Mouse (Mus musculus) CH12.LX (cell line): ENCODE measurements around the gene Zg16. TPM values are rescaled to one million over a fixed set of nuclear protein-coding genes. Genes with fewer than 3 reads are reported as not detected.

Experiments
- DNase-seq: peaks from one replicate; pipeline ENCODE4 v3.0.0-alpha.2; 2013; ENCODE audit errors: extremely low read depth
- H3K27ac ChIP-seq: 2 replicates; pipeline ENCODE4 v1.5.1; 2012; ENCODE audit warnings: low read depth, mild to moderate bottlenecking, control low read depth, moderate library complexity; ENCODE audit not compliant: insufficient read depth
- H3K27me3 ChIP-seq: replicated peaks from 2 replicates; pipeline ENCODE3; 2012; ENCODE audit warnings: inconsistent platforms
- H3K36me3 ChIP-seq, 2 experiments: replicated peaks in 1 of 2; 2 replicates each; pipeline versions ENCODE3 to v1.6.1; 2012; ENCODE audit warnings: inconsistent platforms in 1 of 2, low read length in 1 of 2, mild to moderate bottlenecking in 1 of 2, mixed read lengths in 1 of 2, moderate library complexity in 1 of 2; ENCODE audit not compliant: control insufficient read depth in 1 of 2, insufficient read depth in 1 of 2
- H3K4me1 ChIP-seq, 2 experiments: 2 replicates each; pipeline ENCODE4 v1.6.1; 2012; ENCODE audit warnings: inconsistent platforms in 1 of 2, moderate library complexity in 1 of 2; ENCODE audit not compliant: insufficient read depth in 2 of 2, control insufficient read depth in 1 of 2
- H3K4me2 ChIP-seq: 2 replicates; pipeline ENCODE4 v1.6.1; 2012; ENCODE audit warnings: low read depth, mild to moderate bottlenecking, control low read depth; ENCODE audit not compliant: poor library complexity, insufficient read depth, severe bottlenecking
- H3K4me3 ChIP-seq, 3 experiments: fragments of 150-350 bp in 1 of 3; sonication (generic) in 1 of 3; replicated peaks in 1 of 3; 2 replicates each; pipeline versions ENCODE3 to v1.5.1; 2011 to 2012; ENCODE audit warnings: low read depth in 2 of 3, low read length in 2 of 3, mild to moderate bottlenecking in 2 of 3, moderate library complexity in 2 of 3, control low read depth in 1 of 3, improper control_type of control experiment in 1 of 3, inconsistent platforms in 1 of 3, mixed read lengths in 1 of 3; ENCODE audit not compliant: poor library complexity in 1 of 3
- H3K79me2 ChIP-seq: replicated peaks from 2 replicates; pipeline ENCODE4 v1.6.1; 2012; ENCODE audit warnings: mild to moderate bottlenecking, moderate library complexity; ENCODE audit not compliant: control insufficient read depth, poor library complexity, insufficient read depth, severe bottlenecking; ENCODE audit errors: extremely low read depth
- H3K9ac ChIP-seq: 2 replicates; pipeline ENCODE4 v1.6.1; 2012; ENCODE audit warnings: low read depth, mild to moderate bottlenecking, control low read depth, moderate library complexity; ENCODE audit not compliant: insufficient read depth
- H3K9me3 ChIP-seq: replicated peaks from 2 replicates; pipeline ENCODE3; 2012; ENCODE audit warnings: low read length, inconsistent platforms, mixed read lengths
- BHLHE40 ChIP-seq: IDR thresholded peaks from 2 replicates; pipeline ENCODE4 v1.6.1; 2011; ENCODE audit warnings: mild to moderate bottlenecking, low read depth, low read length, improper control_type of control experiment
- CHD1 ChIP-seq: IDR thresholded peaks from 2 replicates; pipeline ENCODE4 v1.6.1; 2012; ENCODE audit warnings: low read depth, low read length, improper control_type of control experiment, inconsistent platforms
- E2F4 ChIP-seq: IDR thresholded peaks from 2 replicates; pipeline ENCODE4 v1.6.1; 2011; ENCODE audit warnings: low read depth, low read length, improper control_type of control experiment; ENCODE audit not compliant: insufficient replicate concordance
- ELF1 ChIP-seq: IDR thresholded peaks from 2 replicates; pipeline ENCODE4 v1.6.1; 2014; ENCODE audit warnings: low read depth, mild to moderate bottlenecking, inconsistent platforms, low read length, improper control_type of control experiment
- ETS1 ChIP-seq: conservative IDR thresholded peaks from 2 replicates; pipeline ENCODE4 v1.6.1; 2012; ENCODE audit warnings: low read depth, mild to moderate bottlenecking, inconsistent platforms, low read length, improper control_type of control experiment, moderate library complexity
- GABPA ChIP-seq: IDR thresholded peaks from 2 replicates; pipeline ENCODE4 v1.6.1; 2012; ENCODE audit warnings: low read depth, low read length, improper control_type of control experiment, inconsistent platforms; ENCODE audit not compliant: insufficient replicate concordance
- IRF4 ChIP-seq: IDR thresholded peaks from 2 replicates; pipeline ENCODE4 v1.6.1; 2014; ENCODE audit warnings: low read depth, mild to moderate bottlenecking, inconsistent platforms, low read length, improper control_type of control experiment
- JUN ChIP-seq: IDR thresholded peaks from 2 replicates; pipeline ENCODE4 v1.6.1; 2011; ENCODE audit warnings: low read depth, mild to moderate bottlenecking, low read length, improper control_type of control experiment, moderate library complexity; ENCODE audit not compliant: insufficient read depth
- KAT2A ChIP-seq: IDR thresholded peaks from 2 replicates; pipeline ENCODE4 v1.6.1; 2012; ENCODE audit warnings: low read length, improper control_type of control experiment, inconsistent platforms; ENCODE audit not compliant: insufficient replicate concordance
- MAFK ChIP-seq: IDR thresholded peaks from 2 replicates; pipeline ENCODE4 v1.6.1; 2011; ENCODE audit warnings: low read length, improper control_type of control experiment; ENCODE audit not compliant: insufficient replicate concordance
- MAX ChIP-seq: IDR thresholded peaks from 2 replicates; pipeline ENCODE4 v1.6.1; 2011; ENCODE audit warnings: low read length, improper control_type of control experiment
- MAZ ChIP-seq: IDR thresholded peaks from 2 replicates; pipeline ENCODE4 v1.6.1; 2012; ENCODE audit warnings: low read depth, mild to moderate bottlenecking, inconsistent platforms, low read length, improper control_type of control experiment, moderate library complexity
- MEF2A ChIP-seq: IDR thresholded peaks from 2 replicates; pipeline ENCODE4 v1.6.1; 2014; ENCODE audit warnings: low read depth, mild to moderate bottlenecking, inconsistent platforms, low read length, improper control_type of control experiment, borderline replicate concordance
- MXI1 ChIP-seq: IDR thresholded peaks from 2 replicates; pipeline ENCODE4 v1.6.1; 2011; ENCODE audit warnings: mild to moderate bottlenecking, low read depth, low read length, improper control_type of control experiment
- MYC ChIP-seq: IDR thresholded peaks from 2 replicates; pipeline ENCODE4 v1.6.1; 2011; ENCODE audit warnings: low read depth, mild to moderate bottlenecking, improper control_type of control experiment, low read length
- NELFE ChIP-seq: IDR thresholded peaks from 2 replicates; pipeline ENCODE4 v1.6.1; 2011; ENCODE audit warnings: low read depth, low read length, improper control_type of control experiment
- PAX5 ChIP-seq: IDR thresholded peaks from 2 replicates; pipeline ENCODE4 v1.6.1; 2012; ENCODE audit warnings: low read length, inconsistent platforms, mixed read lengths
- POLR2A ChIP-seq: IDR thresholded peaks from 2 replicates; pipeline ENCODE4 v1.6.1; 2011; ENCODE audit warnings: low read depth, mild to moderate bottlenecking, improper control_type of control experiment, low read length
- POLR2AphosphoS2 ChIP-seq: IDR thresholded peaks from 2 replicates; pipeline ENCODE4 v1.6.1; 2011; ENCODE audit warnings: low read depth, low read length, improper control_type of control experiment
- RCOR1 ChIP-seq: conservative IDR thresholded peaks from 2 replicates; pipeline ENCODE4 v1.6.1; 2012; ENCODE audit warnings: low read depth, mild to moderate bottlenecking, inconsistent platforms, low read length, improper control_type of control experiment
- SIN3A ChIP-seq: IDR thresholded peaks from 2 replicates; pipeline ENCODE4 v1.6.1; 2012; ENCODE audit warnings: low read length, improper control_type of control experiment, inconsistent platforms
- SMC3 ChIP-seq: IDR thresholded peaks from 2 replicates; pipeline ENCODE4 v1.6.1; 2011; ENCODE audit warnings: low read depth, low read length, improper control_type of control experiment
- TBP ChIP-seq: conservative IDR thresholded peaks from 2 replicates; pipeline ENCODE4 v1.6.1; 2011; ENCODE audit warnings: low read depth, low read length, improper control_type of control experiment
- TCF12 ChIP-seq: IDR thresholded peaks from 2 replicates; pipeline ENCODE4 v1.6.1; 2014; ENCODE audit warnings: low read depth, mild to moderate bottlenecking, inconsistent platforms, low read length, improper control_type of control experiment
- UBTF ChIP-seq: IDR thresholded peaks from 2 replicates; pipeline ENCODE4 v1.6.1; 2012; ENCODE audit warnings: low read depth, mild to moderate bottlenecking, inconsistent platforms, low read length, improper control_type of control experiment, moderate library complexity
- USF1 ChIP-seq: IDR thresholded peaks from 2 replicates; pipeline ENCODE4 v1.6.1; 2014; ENCODE audit warnings: low read depth, mild to moderate bottlenecking, inconsistent platforms, low read length, improper control_type of control experiment
- ZKSCAN1 ChIP-seq: IDR thresholded peaks from 2 replicates; pipeline ENCODE4 v1.6.1; 2012; ENCODE audit warnings: low read depth, inconsistent platforms, low read length, improper control_type of control experiment, borderline replicate concordance
- ZMIZ1 ChIP-seq: IDR thresholded peaks from 2 replicates; pipeline ENCODE4 v1.6.1; 2012; ENCODE audit warnings: low read depth, mild to moderate bottlenecking, inconsistent platforms, low read length, improper control_type of control experiment
- ZNF384 ChIP-seq: IDR thresholded peaks from 2 replicates; pipeline ENCODE4 v1.6.1; 2012; ENCODE audit warnings: low read depth, low read length, improper control_type of control experiment, inconsistent platforms
- dilution Hi-C: fragments of 300-500 bp; cut with MboI; formaldehyde crosslinking; loops from 2 replicates; pipeline ENCODE4 v1.14.3; 2020; ENCODE audit warnings: low sequenced_read_pairs; ENCODE audit not compliant: extremely low pct_unique_long_range_greater_than_20kb, extremely low pct_ligation_motif_present
- in situ Hi-C: fragments of 300-500 bp; cut with MboI; formaldehyde crosslinking; loops from 3 replicates; pipeline ENCODE4 v1.14.3; 2019; ENCODE audit warnings: low sequenced_read_pairs, low pct_ligation_motif_present, low pct_unique_long_range_greater_than_20kb, mixed read lengths
- polyA plus RNA-seq: library from polyadenylated mRNA; unstranded; fragments of >175 nt; gene quantifications from 2 replicates; pipeline ENCODE4 v1.2.1, GENCODE M21; 2012; ENCODE audit warnings: low read depth; ENCODE audit not compliant: insufficient read length
- total RNA-seq, 2 experiments: library from RNA; depleted of rRNA; stranded (reverse); fragments of 300-350 nt in 1 of 2; fragments of >200 nt in 1 of 2; gene quantifications; 2 replicates each; pipeline ENCODE4 v1.2.3; 2012 to 2014

Zg16 gene
- total and polyA plus RNA-seq, 3 experiments = not detected

DNA sequence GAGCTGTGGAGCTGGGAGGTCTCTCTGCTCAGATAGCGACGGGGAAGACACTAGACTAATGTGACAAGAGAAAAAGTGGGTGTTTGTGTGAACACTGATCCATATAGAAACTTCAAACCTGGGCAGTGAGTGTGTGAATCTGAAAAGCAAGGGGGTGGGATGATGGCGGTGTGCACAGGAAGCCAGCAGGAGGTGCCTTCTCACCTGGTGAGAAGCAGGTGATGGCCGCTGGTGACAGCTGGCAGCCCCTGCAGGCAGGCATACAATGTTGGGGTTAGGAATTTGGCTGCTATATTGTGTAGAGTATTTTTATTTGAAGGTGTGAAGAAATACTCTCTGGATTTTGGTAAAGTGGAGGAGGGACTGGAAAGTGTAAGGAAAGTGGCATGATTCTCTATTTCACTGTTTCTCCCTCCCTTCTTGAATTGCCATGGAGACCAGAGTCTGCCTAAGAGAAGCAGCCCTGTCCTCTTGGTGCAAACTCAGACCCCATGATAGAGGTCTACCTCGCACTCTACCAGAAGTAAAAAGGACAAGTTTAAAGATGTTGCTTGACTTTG, 32.0 kb downstream of the Zg16 start:
- H3K79me2 ChIP-seq = no peaks in the 10 kb centered on the region
- H3K4me2 ChIP-seq = no peak overlapping the region
- H3K27me3 ChIP-seq = peaks cover 3% of the 10 kb centered on the region
- no peaks in the 10 kb centered on the region for H3K36me3 ChIP-seq
- H3K9ac ChIP-seq = no peak overlapping the region
- no peak for DNase-seq
- no peak overlapping the region for H3K4me3 ChIP-seq
- H3K4me1 ChIP-seq = no peaks in the 10 kb centered on the region
- TF ChIP-seq ELF1 = no peak
- no peak for TF ChIP-seq TCF12
- no peak for TF ChIP-seq GABPA
- TF ChIP-seq IRF4 = no peak
- TF ChIP-seq USF1 = no peak
- TF ChIP-seq ZKSCAN1 = no peak
- TF ChIP-seq BHLHE40 = no peak
- no peak for TF ChIP-seq MAZ
- no peak for TF ChIP-seq SIN3A
- no peak for TF ChIP-seq MYC
- no peak for TF ChIP-seq POLR2AphosphoS2
- no peak for TF ChIP-seq UBTF
- no peak for TF ChIP-seq SMC3
- TF ChIP-seq NELFE = no peak
- no peak for TF ChIP-seq ZNF384
- no peak for TF ChIP-seq MAFK
- no peak for TF ChIP-seq CHD1
- H3K9me3 ChIP-seq = no peaks in the 10 kb centered on the region
- H3K27ac ChIP-seq = no peak overlapping the region
- dilution Hi-C loops (no loop called here), in situ Hi-C loops (no loop called here)

DNA sequence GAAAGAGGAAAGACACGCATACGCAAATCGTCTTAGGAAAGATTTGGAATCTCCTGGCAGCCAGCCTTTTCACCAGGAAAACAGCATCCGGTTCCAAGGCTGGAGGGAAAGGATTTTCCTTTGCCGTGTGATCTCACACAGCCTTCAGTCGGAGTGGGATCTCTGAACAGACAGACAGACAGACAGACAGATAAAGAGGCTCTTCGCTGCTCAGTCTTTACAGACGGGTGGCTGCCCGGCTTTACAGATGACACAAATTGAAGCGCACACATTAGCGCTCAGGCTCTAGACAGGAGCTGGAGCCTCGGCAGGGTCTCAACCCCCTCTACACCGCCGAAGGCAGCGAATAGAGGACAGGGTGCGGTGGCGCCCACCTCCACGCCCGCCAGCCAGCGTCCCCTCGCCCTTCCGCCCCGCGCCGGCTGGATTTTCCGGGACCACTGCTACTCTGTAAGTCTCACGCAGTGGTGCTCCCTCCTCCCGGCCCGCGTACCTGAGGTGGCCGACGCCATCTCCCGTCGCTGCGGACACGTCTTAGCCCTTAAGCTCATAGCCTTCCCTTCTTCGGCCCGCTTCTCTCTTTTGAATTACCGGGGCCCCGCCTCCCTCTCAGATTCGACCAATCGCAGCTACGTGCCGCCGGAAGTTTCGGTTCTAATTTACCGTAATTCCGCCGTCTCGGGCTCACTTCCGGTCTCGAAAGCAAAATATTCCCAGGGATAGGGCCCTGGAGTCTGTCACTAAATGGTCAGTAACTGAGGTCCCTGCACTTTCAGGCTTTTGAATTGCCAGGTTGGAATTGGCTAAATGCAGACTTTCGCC, 45.1 kb downstream of the Zg16 start, which contains the start of gene Kif22:
Gene Kif22 (minus strand): TSS at position 621 of the 822 bp plus-strand sequence.
- peak within 1 kb of the TSS; percentile 91 for H3K4me2 ChIP-seq
- peak within 1 kb of the TSS; percentile 92 for H3K9ac ChIP-seq
- peak; percentile 89 for DNase-seq
- peaks cover 0 to 42% of the 10 kb centered on the region in 2 experiments for H3K36me3 ChIP-seq
- in situ Hi-C loops = no loop called here
- peak within 1 kb of the TSS; percentile 90 to 99 (median 95) for H3K4me3 ChIP-seq
- H3K79me2 ChIP-seq = peaks cover 37% of the 10 kb centered on the region
- H3K4me1 ChIP-seq = peaks cover 3 to 22% of the 10 kb centered on the region in 2 experiments; a peak in 3 of 4 replicates
- H3K27ac ChIP-seq = peak within 1 kb of the TSS; percentile 41; the same call in 1 of the 2 replicates
- dilution Hi-C loops = no loop called here
- H3K9me3 ChIP-seq = no peaks in the 10 kb centered on the region
- H3K27me3 ChIP-seq = no peaks in the 10 kb centered on the region
- TF ChIP-seq TBP (peak; percentile 85), POLR2A (peak; percentile 89), MAZ (peak; percentile 57; the same call in 1 of the 2 replicates), JUN (no peak), MXI1 (peak; percentile 94; the same call in 1 of the 2 replicates), MEF2A (peak; percentile 63; the same call in 1 of the 2 replicates), ETS1 (0 out of 2 replicates have a peak, but pooled peaks have one; percentile 9), POLR2AphosphoS2 (peak; percentile 80), IRF4 (peak; percentile 76), BHLHE40 (no peak), RCOR1 (no peak), E2F4 (peak; percentile 96), TCF12 (peak; percentile 71; the same call in 1 of the 2 replicates), CHD1 (peak; percentile 66; the same call in 1 of the 2 replicates), SIN3A (peak; percentile 96), PAX5 (no peak), KAT2A (peak; percentile 82; the same call in 1 of the 2 replicates), SMC3 (no peak), ZNF384 (no peak), ZMIZ1 (peak; percentile 78), MAX (0 out of 2 replicates have a peak, but pooled peaks have one; percentile 44)
